ENCODE assay signal across 19 mouse cellular contexts in the genomic region with DNA sequence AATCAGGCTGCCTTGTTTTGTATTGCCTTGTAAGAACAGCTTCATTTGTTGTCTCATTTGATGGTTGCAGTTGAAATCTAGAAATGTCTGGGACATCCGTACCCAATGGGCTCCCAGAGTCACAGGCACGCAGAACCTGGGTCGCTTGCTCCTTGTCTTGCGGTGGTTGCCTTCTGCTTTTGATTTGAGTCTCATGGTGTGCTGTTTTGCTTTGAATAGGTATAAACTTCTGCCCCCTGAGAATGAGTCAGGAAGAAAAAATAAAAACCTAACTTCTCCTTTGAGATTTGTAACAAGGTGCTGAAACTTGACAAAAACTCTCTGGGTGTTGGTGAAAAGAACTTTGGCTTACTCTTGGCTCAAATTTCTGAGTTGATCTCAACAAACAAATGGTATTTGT.
"Had no signal": no experiment of that assay in that cellular context is flagged by ENCODE, and none has a peak within 500 bp of the region (broad histone marks: within the 10 kb centered on the region; RNA-seq: fewer than 3 reads in every experiment).

No protein-coding gene starts in this region.

- H3K36me3 ChIP-seq: liver, embryonic 13.5 days; liver, embryonic 15.5 days; lung, embryonic 15.5 days; midbrain, embryonic 12.5 days; neural tube, embryonic 12.5 days had no signal

- H3K27me3 ChIP-seq: liver, embryonic 13.5 days; liver, embryonic 15.5 days; lung, embryonic 15.5 days; megakaryocyte, embryonic 14.5 days; midbrain, embryonic 12.5 days; neural tube, embryonic 12.5 days had no signal

- H3K4me2 ChIP-seq: liver, embryonic 11.5 days; liver, embryonic 13.5 days; liver, embryonic 15.5 days; lung, embryonic 15.5 days; midbrain, embryonic 12.5 days; neural tube, embryonic 12.5 days had no signal

- H3K9ac ChIP-seq: liver, embryonic 13.5 days; liver, embryonic 15.5 days; liver, postnatal 0 days; lung, embryonic 15.5 days; midbrain, embryonic 12.5 days; neural tube, embryonic 12.5 days had no signal

- DNase-seq: liver, embryonic 13.5 days; liver, postnatal 0 days; lung, adult 2 months; lung, postnatal 14 days; lung, postnatal 36 days; midbrain, embryonic 14.5 days; right cerebral cortex, postnatal 14 days; thymus, adult 18-20 months; thymus, postnatal 14 days; thymus, postnatal 36 days had no signal

- H3K4me3 ChIP-seq: liver, embryonic 13.5 days; liver, embryonic 15.5 days; lung, embryonic 15.5 days; megakaryocyte, embryonic 14.5 days; midbrain, embryonic 12.5 days; neural tube, embryonic 12.5 days had no signal

- H3K27ac ChIP-seq: liver, embryonic 13.5 days; liver, embryonic 15.5 days; lung, embryonic 15.5 days; macrophage; midbrain, embryonic 12.5 days; neural tube, embryonic 12.5 days had no signal

- H3K4me1 ChIP-seq: liver, embryonic 13.5 days; liver, embryonic 15.5 days; megakaryocyte, embryonic 14.5 days; midbrain, embryonic 12.5 days; neural tube, embryonic 12.5 days had no signal

- H3K9me3 ChIP-seq: liver, embryonic 13.5 days; liver, embryonic 15.5 days; lung, embryonic 15.5 days; midbrain, embryonic 12.5 days; neural tube, embryonic 12.5 days had no signal

- ATAC-seq: liver, postnatal 0 days; lung, postnatal 0 days; midbrain, embryonic 16.5 days had no signal
